Mouse (Mus musculus): ENCODE data around the gene Klrb1c. TPM values are rescaled to one million over a fixed set of nuclear protein-coding genes. Genes with fewer than 3 reads are reported as not detected.
"Not testable (repeated sequence)": the region's sequence is repeated elsewhere in the genome, so short reads cannot be mapped to it uniquely, and the experiment has no call there.

Klrb1c gene
- total RNA-seq (2021): not detected
- long read RNA-seq, experiment 1: 0 reads
- long read RNA-seq, experiment 2: 0 reads

DNA sequence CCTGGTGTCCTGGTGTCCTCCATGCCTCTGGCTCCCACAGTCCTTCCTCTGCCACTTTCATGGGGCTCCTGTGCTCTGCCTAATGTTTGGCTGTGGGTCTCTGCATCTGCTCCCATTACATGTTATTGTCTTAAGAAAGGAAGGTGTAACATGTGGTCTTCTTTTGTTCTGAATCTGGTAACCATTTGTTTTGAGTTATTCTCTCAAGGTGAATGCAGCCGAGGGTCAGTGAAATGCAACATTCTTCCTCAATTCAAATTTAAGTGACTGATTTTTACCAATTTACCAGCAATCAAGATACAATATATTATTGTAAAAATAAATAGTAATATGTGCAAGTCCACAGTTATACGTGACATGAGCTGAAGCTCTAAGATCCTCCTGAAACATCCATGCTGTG, at the start of gene Klrb1c:
Klrb1c (minus strand) TSS at position 101 of the 400 bp plus-strand sequence.
- no peak for DNase-seq (ENCODE audit: low spot score in 2 of 2)

DNA sequence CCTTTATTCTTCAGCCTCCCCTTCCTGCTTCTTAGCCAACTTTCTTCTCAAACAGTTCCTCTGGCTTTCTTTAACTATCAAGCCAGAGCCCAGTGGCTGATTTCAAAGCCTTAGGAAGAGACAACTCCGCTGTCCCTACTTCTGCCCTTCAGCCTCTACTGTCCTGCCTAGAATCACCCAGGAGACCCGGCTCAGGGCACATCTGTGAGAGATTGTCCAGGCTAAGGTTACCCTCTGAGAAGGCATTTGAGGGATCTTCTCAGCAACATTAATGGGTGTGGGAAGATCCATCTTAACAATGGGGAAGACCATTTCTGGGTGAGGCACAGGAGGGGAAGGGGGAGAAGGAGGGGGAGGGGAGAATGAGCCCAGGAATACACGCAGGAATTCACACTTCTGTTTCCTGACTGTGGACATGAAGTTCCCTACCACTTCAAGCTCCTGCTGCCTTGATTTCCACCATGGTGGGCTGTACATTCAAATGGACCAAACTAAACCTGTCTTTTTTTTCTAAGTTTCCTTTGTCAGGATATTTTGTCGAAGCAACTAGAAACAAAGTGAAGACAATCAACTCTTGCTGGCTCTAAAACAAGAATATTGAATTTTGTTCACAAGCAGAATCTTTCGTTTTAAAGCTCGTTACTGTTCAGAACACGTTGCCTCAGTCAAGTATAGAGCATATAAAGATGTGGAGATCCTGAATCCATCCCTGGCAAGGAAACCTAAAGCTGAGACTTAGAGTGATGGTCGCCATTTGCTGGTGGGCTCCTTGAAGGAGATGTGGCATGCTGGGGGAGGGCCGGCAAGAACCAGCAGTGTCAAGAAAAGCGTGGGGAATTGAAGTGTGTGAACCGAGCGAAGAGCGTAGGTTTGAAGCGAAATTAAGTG, 48.7 kb upstream of the Klrb1c start:
- DNase-seq (ENCODE audit: low spot score in 2 of 2): peak in 1 of 2 experiments; percentile 17

DNA sequence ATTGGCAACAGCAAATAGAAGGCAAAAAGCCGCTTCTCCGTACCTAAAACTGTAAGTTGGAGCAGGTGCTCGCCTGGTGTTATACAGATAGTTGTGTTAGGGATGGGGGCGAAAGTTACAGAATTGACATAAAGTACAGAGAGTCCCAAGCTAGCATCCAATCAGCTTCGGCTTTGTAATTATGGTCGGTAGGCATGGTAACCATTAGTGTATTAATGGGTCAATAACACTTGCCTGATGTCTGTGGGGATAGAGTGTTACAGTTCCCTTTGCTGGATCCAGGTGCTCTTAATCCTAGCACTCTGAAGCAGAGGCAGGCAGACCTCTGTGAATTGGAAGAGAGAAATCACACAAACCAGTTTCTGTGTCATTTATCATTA, 47.9 kb upstream of the Klrb1c start:
- no peak for DNase-seq (ENCODE audit: low spot score in 2 of 2)

DNA sequence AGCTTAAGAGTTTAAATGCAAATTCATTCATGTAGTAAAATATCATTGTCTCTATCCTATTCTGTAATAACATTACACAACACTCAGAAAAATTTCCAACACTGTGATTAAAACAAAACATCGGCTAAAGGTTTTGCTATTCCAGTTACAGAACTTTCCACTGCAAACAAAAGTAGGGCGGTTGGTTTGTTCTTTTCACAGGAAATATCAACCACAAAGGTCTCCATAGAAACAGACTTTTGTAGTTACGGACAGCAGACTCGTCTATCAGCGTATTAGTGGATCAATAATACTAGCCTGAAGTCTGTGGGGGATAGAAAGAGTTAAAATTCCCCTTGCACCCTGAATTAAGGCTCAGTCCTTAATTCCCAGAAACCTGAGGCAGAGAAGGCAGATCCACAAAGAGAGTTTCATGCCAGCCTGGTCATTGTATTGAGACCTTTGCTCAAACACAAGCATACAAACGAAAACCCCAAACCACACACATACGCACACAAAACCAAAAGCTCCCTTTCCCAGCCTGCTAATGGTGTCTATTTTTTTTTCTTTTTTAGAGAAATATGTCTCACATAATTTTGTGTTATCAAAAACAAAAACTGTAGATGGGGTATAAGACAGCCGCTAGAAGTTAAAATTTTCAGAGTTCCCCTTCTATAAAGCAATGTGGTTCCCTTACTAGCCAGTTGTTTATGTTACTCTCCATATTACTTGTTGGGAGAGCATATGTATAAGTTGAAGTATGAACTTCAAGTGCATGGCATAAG, 47.4 kb upstream of the Klrb1c start:
- no peak for DNase-seq (ENCODE audit: low spot score in 2 of 2)

DNA sequence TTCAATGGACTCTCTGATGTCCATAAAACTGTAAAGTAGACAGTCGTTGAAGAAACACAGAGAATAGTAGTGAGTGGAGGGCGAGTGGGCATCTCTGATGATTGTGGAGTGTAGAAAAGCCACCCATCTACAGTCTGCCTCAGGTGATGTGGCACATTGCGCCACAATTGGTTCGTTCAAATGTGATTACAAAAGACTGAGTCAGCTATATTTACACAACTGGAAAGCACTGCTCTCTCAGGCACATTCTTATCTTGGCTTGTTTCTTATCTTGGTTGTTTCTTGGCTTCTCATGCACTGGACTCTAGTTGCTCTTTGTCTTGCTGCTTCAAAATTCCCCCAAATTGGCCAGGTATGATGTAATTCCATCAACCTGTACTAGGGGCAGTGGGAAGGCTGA, 46.6 kb upstream of the Klrb1c start:
- DNase-seq (ENCODE audit: low spot score in 2 of 2): no peak

DNA sequence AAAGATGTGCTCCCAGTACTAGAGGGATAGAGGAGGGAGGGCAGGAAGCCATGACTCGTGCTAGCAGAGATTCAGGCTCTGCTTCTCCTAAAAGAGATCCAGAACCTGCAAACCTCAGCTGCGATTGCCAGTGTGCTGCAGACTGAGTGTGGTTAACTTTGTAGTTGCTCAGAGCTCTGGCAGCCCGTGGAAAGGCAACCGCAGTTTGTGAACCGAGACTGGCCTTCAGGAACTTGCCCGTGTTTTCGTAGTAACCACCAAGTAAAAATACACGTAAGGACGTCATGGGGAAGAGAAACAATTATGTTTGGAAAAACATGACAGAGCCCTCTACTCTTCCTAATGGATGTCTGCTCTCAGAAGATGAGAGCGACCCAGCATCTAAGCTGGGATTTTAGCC, 44.0 kb upstream of the Klrb1c start:
- no peak for DNase-seq (ENCODE audit: low spot score in 2 of 2)

DNA sequence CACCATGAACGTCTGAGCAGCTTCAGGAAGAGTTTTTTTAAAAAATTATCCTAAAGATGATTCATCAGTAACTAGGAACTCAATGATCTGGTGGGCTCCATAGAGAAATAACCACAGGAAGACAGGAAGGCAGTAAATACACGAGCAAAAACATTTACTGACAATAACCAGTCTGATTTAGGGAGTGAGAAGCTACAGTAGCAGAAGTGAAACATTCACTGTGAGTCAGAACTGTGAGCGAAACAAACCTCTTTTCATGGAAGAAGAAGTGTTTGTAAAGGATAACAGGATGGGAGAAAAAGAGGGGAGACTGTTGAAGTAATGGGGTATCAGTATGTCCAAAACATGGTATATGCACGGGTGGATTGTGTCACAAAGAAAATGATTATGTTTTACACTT, 40.8 kb upstream of the Klrb1c start:
- no peak for DNase-seq (ENCODE audit: low spot score in 2 of 2)

DNA sequence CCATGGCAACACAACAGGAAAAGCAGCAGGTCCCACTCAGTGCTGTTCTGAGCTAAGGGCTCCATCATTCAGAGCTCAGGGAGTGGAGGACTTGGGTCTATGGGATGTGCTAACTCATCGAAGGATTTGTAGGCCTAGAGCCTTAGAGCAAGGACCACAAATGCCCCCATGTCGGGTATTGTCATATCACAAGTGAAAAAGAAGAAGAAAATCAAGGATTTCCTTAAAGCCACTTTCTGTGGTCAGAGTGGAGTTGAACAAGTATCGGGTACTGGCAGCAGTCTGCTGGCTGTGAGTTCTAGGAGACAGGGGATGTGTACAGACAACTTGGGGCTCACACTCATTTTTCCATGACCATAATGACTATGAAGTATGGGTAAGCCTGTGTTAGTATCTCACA, 37.8 kb upstream of the Klrb1c start:
- no peak for DNase-seq (ENCODE audit: low spot score in 2 of 2)

DNA sequence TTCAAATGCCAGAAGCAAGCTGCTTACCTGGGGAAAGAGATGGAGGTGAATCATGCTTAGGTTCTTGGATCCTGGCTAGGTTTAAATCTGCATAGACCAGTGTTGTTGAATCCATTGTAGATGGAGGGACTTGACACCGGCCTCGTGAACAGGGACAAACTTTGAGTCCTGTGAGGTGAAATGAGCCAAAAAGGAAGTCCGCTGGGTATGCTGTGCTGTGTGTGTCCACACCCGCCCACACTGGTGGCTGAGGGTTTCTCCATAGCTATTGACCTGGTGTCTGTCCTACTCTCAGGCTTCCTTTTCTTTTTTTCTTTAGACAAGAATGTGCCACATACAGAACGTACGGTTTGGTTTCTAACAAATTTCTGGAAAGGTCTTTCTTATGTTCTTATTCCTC, 37.1 kb upstream of the Klrb1c start, which contains the start of the genes Gm44511 and Klrb1b:
Gm44511 (minus strand) TSS at position 184 of the 400 bp plus-strand sequence.
Klrb1b (minus strand) TSS at position 200 of the 400 bp plus-strand sequence.
- no peak for DNase-seq (ENCODE audit: low spot score in 2 of 2)

DNA sequence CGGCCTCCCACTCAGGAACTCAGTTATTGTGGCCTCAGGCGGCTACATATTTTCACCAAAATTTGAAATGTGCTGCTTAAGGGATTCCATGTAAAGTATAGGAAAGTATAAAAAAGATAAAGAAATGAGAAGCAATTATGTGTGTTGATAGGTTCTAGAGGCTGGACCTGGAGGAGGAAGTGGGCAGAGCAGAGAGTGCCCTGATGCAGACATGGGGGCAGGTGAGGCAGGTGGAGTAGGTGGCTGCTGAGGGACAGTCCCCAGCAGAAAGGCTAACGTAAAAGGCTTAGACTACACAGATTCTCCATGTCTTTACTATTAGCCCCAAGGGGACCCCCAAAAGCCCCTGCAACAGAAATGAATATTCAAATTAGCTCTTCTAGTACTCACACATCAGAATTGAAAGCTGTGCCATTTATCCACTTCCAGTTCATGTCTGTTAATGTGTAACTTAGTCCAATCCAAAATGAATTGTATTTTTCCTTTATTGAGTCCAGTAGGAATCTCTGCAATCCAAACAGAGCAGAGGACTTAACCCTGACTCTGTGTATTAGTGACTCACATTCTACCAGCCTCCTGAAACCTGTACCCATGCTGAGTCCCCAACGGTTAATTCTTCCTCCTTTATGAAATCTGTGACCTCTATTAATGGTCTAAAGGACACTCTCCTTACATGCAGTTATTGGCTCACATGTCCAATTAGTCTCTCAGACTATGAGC, 29.2 kb upstream of the Klrb1c start:
- DNase-seq (ENCODE audit: low spot score in 2 of 2): no peak

DNA sequence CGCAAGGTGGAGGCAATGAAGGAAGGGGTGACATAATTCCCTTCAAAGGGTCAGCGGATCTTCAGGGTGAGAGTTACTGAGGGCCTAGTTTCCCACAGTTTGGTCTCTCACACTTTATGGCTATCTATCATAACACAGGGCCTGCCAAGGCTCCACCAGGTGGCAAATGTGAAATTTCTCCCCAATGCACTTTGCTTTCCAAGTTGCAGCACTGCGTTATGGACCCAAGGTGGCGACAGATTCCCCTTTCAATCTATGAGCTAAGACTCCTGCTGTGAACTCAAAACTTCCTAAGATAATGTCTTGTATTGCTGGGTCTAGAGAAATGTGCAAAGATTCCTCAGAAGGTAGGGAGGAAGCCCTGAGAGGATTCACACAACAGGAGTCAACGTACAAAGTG, 19.5 kb upstream of the Klrb1c start:
- no peak for DNase-seq (ENCODE audit: low spot score in 2 of 2)

DNA sequence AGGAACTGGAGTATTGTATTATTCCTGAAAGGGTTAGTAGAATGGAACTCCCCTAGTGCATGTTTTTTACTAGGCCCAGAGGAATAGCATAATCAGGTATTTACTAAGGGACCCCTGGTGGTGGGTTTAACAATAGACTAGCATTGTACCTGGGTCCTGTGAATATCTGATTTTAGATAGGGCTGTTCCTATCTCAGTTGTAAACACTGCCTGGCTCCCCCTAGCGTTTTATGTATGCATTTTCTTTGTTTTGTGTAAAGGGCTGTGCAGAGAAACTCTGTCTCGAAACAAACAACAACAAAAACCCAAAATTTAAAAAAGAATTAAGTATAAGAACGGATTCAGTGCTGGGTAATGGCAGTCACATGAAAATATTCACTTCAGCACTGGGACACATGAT, 18.0 kb upstream of the Klrb1c start:
- no peak for DNase-seq (ENCODE audit: low spot score in 2 of 2)

DNA sequence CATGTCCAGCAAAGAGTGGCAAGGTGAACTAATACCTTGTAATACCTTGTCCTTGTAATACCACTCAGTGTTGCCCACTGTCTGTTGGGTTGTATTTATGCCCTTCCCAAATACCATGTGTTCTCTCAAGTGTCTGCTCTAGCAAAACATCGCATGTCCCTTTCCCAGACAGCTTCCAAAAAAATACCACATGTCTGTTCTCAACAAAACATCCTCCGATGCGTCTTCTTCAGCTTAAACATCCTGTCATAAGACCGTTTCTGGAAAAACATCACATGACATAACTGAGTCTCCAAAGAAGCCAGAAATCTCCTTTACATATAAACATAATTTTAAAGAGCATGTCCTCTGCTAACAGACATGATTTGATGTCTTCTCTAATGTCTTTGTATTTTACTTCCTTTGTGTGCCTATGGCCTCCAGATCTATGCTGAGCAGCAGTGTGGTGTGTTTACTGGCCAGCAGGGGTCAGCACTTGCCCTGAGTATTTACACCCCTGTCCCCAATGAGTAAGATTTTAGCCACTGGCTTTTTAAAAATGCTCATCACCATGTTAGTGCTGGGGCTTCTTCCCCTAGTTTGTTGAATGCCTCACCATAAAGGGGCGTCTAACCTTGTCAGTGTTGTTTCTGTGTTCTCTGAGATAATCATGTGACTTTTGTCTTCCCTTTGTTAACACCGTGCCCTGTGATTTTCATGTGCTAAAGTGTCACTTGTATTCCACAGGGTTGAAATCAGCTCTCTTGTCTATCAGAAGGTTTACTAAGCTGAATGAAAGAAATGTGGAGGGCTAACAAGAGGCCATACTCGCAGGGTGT, 16.0 kb upstream of the Klrb1c start:
- peak; percentile 27 to 58 for DNase-seq (ENCODE audit: low spot score in 2 of 2)

DNA sequence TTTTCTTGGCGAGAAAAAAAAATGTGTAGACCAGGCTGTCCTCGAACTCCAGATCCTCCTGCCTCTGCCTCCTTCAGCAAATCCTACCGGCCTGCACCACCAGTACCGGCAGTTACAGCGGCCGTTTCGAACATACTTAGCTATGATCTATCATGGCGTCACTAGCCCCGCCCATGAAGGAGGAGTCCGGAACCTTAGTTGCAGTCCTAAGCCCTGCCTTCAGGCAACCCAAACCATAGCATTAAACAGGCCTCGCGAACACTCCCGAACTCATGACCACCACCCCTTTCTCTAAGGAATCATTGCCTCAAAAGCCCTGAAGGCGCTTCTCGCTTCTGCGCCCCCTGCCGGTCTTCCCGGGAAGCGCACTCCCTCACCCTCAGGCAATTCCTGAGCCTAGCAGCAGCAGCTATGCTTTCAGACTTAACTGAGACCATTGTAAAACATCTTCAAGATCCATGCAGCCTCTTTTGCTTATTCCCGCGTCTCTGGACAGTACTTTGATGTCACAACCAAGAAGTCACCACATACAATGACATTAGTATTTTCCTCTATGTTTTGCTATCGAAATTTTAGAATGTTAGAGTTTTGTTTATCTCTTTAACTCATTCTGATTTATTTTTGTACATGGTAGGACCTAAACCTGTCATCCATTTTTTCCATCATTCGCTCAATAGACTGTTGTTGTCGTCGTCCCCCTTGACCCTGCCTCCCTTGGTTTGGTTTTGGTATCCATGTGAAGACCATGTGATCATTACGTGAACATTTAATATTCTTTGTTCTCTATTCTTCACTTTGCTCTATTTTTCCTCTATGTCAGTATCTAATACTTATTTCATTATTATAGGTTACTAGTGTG, 14.2 kb upstream of the Klrb1c start:
- peak; percentile 94 to 96 for DNase-seq (ENCODE audit: low spot score in 2 of 2)

DNA sequence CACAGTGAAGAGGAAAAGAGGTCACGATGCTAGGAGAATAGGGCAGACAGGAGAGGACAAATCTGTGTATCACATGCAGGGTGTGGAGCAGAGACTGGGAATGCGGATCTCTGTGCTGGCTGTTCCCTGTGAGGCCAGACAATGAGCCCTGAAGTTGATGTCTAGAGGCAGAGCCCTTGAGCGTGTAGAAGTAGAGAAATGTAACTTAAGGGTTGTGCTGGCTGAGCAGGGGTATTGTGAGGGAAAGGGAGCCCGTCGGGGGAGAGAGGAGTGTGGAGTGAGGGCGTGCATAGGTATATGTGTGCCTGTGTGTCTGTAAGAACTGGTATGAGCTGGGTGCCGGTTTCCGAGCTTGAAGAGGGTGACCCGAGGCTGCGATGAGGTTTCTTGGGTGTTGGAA, 13.5 kb upstream of the Klrb1c start:
- peak; percentile 44 to 50 for DNase-seq (ENCODE audit: low spot score in 2 of 2)

DNA sequence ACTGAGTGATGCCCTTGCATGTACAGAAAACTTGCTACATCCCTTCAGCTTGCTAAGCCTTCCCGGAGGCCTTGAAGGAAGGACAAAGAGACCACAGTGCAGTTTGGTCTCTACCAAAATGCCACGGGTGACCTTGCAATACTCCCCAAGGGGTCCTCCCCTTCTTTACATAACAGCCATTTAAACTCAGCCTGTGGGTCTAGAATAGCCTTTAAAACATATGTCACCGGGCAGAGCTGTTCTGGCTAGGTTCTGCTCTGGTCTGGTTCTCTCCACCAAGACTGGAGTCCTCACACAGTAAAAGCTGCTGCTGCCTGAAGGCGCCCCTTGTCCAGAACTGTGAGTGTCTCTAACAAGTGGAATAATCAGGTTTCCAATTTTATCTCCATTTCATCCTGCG, 11.7 kb upstream of the Klrb1c start:
- not testable (repeated sequence) for DNase-seq (ENCODE audit: low spot score in 2 of 2)

DNA sequence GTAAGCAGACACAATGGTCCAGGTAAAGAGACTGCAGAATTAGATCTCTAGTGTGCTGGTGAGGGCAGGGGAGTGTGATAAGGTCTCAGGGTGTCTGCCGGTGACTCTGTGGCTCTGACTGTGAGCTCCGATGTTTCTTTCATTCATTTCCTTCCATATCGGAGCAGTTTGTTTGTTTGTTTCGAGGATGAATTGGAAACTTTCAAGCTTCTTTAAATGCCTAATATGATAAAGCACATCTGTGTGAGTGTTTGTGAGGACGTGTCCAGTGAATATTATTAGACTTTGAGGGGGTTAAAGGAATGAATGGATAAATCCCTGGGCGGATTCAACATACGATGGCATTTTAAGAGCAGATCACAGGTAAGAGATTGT, 10.9 kb upstream of the Klrb1c start:
- DNase-seq (ENCODE audit: low spot score in 2 of 2): no peak

DNA sequence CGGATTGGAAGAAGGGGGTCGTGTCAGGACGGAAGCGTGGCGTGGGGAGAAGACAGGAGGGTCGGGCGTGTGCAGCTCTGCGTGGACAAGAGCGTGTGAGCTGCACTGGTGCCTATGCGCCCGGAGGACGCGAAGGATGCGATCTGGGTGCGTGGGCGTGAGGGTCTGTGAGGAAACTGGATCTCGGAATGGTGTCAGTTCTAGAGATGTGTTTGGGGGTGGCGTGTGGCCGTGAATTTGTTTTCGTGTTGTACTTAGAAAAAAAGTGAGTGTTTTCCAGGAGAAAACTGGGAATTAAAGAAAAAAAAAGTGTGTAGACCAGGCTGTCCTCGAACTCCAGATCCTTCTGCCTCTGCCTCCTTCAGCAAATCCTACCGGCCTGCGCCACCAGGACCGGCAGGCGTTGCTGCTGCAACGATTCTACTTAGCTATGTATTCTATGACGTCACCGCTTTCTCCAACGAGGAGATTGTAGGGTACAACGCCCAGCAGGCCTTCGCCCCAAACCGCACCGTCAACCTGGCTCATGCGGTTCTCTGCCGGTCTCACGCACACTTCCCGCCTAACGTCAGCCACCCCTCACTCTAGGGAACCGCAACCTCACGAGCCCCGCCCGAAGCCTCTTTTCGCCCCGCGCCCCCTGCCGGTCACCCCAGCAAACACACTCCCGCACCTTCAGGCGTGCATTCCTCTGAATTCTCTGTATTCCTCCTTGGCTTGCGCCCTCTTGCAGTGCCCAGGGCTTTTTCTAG, 10.3 kb upstream of the Klrb1c start:
- DNase-seq (ENCODE audit: low spot score in 2 of 2): peak; percentile 90 to 92

DNA sequence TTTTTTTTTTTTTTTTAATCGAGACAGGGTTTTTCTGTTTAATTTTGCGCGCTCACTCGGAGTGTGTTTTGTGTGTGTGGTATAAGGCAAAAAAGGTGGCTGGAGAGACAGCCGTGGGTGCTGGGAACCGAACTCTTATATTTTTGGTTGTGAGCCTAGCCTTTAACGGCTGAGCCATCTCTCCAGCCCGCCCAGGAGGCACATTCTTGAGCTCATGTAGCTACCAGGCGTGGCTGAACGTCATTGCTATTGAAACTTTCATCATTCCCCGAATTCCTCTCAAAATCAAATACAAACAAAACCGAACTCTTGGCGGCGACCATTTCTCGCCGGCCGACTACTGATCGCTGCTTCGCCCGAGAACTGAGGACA, 9.7 kb upstream of the Klrb1c start:
- DNase-seq (ENCODE audit: low spot score in 2 of 2): peak; percentile 83

All from layer of hippocampus, postnatal 14 days (tissue).